In the genomic region with DNA sequence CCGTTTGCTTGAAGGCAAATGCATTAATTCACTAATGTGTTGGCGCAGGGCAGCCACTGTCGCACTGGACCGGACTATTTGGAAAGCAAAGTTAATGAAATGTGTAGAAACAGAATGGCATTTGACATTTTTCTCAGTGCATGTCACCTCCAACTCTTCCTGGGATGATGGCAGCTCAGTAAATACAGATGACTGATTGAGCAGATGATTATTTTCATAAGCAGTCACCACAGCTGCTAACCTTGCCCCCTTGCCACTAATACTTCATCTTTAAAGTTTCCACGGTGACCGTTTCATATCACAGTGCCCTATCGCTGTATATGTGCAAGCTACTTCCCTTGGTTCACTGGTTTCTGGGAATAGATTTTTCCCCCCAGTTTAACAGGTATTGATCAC, we compare ENCODE assay signal across 9 mouse cellular contexts. TPM values are rescaled to one million over a fixed set of nuclear protein-coding genes. Genes with fewer than 3 reads are reported as not detected.
DNase-seq lines count a peak whose midpoint lies in the region; ATAC-seq and TF ChIP-seq lines count a peak whose summit lies in the region.
"Had no signal": no experiment of that assay in that cellular context is flagged by ENCODE, and none has a peak within 500 bp of the region (broad histone marks: within the 10 kb centered on the region; RNA-seq: fewer than 3 reads in every experiment).

No protein-coding gene starts in this region.

- H3K9me3 ChIP-seq in heart, embryonic 12.5 days (replicated peaks): no peaks in the 10 kb centered on the region
- H3K9me3 ChIP-seq in lung, embryonic 16.5 days (ENCODE audit: control insufficient read depth, low read length): no peaks in the 10 kb centered on the region
- no peaks in the 10 kb centered on the region for H3K9me3 ChIP-seq in limb, embryonic 15.5 days
- H3K9me3 ChIP-seq in neural tube, embryonic 15.5 days (replicated peaks): no peaks in the 10 kb centered on the region

- H3K36me3 ChIP-seq in heart, embryonic 12.5 days: no peaks in the 10 kb centered on the region
- no peaks in the 10 kb centered on the region for H3K36me3 ChIP-seq in lung, embryonic 16.5 days (ENCODE audit: control insufficient read depth, insufficient read depth, low read length)
- H3K36me3 ChIP-seq in limb, embryonic 15.5 days: 0 out of 2 replicates have a peak, but pooled peaks cover 4% of the 10 kb centered on the region
- H3K36me3 ChIP-seq in neural tube, embryonic 15.5 days: no peaks in the 10 kb centered on the region

- no peak for DNase-seq in heart, postnatal 25 days (ENCODE audit: low spot score)
- no peak for DNase-seq in lung, adult 2 months
- DNase-seq in right cerebral cortex, postnatal 10 days (ENCODE audit: low spot score in 2 of 2): no peak
- no peak for DNase-seq in frontal cortex, adult 2 months (ENCODE audit: extremely low spot score in 1 of 2, low spot score in 1 of 2)

- TF ChIP-seq POLR2A in lung, adult 2 months (IDR thresholded peaks at IDR 0.05; ENCODE audit: borderline replicate concordance, extremely low read depth, low read depth, low read length): no peak

- no peak overlapping the region for H3K4me3 ChIP-seq in heart, embryonic 12.5 days
- H3K4me3 ChIP-seq in lung, embryonic 16.5 days (ENCODE audit: low read length): peak overlapping the region; percentile 74
- H3K4me3 ChIP-seq in lung, adult 2 months (replicated peaks; ENCODE audit: extremely low read depth, low read depth, low read length): no peak overlapping the region
- peak overlapping the region; percentile 64 for H3K4me3 ChIP-seq in limb, embryonic 15.5 days
- peak overlapping the region; percentile 62; the same call in 1 of the 2 replicates for H3K4me3 ChIP-seq in neural tube, embryonic 15.5 days (replicated peaks)

- H3K4me2 ChIP-seq in heart, embryonic 12.5 days: peak overlapping the region; percentile 69; the same call in 1 of the 2 replicates
- H3K4me2 ChIP-seq in lung, embryonic 16.5 days (ENCODE audit: low read depth, low read length): peak overlapping the region; percentile 63
- H3K4me2 ChIP-seq in limb, embryonic 15.5 days: no peak overlapping the region
- peak overlapping the region; percentile 58 for H3K4me2 ChIP-seq in neural tube, embryonic 15.5 days

- ATAC-seq in heart, embryonic 12.5 days (ENCODE audit: insufficient number of reproducible peaks, low FRiP score): no peak
- no peak for ATAC-seq in lung, embryonic 16.5 days (ENCODE audit: low read depth)
- ATAC-seq in limb, embryonic 15.5 days (ENCODE audit: insufficient number of reproducible peaks, low FRiP score, low TSS enrichment, low read depth): no peak
- no peak for ATAC-seq in neural tube, embryonic 15.5 days (ENCODE audit: low FRiP score)
- ATAC-seq: CD4-positive, CD25-positive, alpha-beta regulatory T cell, adult 4 months had no signal

- H3K9ac ChIP-seq in heart, embryonic 12.5 days: no peak overlapping the region
- no peak overlapping the region for H3K9ac ChIP-seq in lung, embryonic 16.5 days (ENCODE audit: low read length)
- no peak overlapping the region for H3K9ac ChIP-seq in limb, embryonic 15.5 days
- no peak overlapping the region for H3K9ac ChIP-seq in neural tube, embryonic 15.5 days (replicated peaks)

- intact Hi-C loops in heart, postnatal 25 days (cut with DNase I): no loop called here

- WGBS in heart, embryonic 12.5 days: 75% methylated on average over 7 of the region's 7 CpGs
- WGBS in lung, embryonic 16.5 days: 44% methylated on average over 7 of the region's 7 CpGs
- 66% methylated on average over 7 of the region's 7 CpGs for WGBS in lung, adult 2 months
- WGBS in limb, embryonic 15.5 days: 80% methylated on average over 7 of the region's 7 CpGs
- 73% methylated on average over 7 of the region's 7 CpGs for WGBS in neural tube, embryonic 15.5 days

- no peaks in the 10 kb centered on the region for H3K27me3 ChIP-seq in heart, embryonic 12.5 days (replicated peaks)
- no peaks in the 10 kb centered on the region for H3K27me3 ChIP-seq in lung, embryonic 16.5 days (ENCODE audit: control insufficient read depth, insufficient read depth, low read depth, low read length)
- no peaks in the 10 kb centered on the region; the same call in 1 of the 2 replicates for H3K27me3 ChIP-seq in limb, embryonic 15.5 days
- H3K27me3 ChIP-seq in neural tube, embryonic 15.5 days (replicated peaks): no peaks in the 10 kb centered on the region

- TF ChIP-seq CTCF in lung, adult 2 months (IDR thresholded peaks at IDR 0.05; ENCODE audit: insufficient read depth, low read length): no peak

- H3K27ac ChIP-seq in heart, embryonic 12.5 days (ENCODE audit: poor library complexity, severe bottlenecking): no peak overlapping the region
- H3K27ac ChIP-seq in lung, embryonic 16.5 days (ENCODE audit: low read length): no peak overlapping the region
- no peak overlapping the region for H3K27ac ChIP-seq in limb, embryonic 15.5 days
- H3K27ac ChIP-seq in neural tube, embryonic 15.5 days (replicated peaks): no peak overlapping the region

- H3K4me1 ChIP-seq in heart, embryonic 12.5 days (replicated peaks): 0 out of 2 replicates have a peak, but pooled peaks cover 2% of the 10 kb centered on the region
- peaks cover 5% of the 10 kb centered on the region; the same call in 1 of the 2 replicates for H3K4me1 ChIP-seq in lung, embryonic 16.5 days (replicated peaks; ENCODE audit: control insufficient read depth, insufficient read depth, low read length)
- peaks cover 2% of the 10 kb centered on the region; the same call in 1 of the 2 replicates for H3K4me1 ChIP-seq in lung, adult 2 months (ENCODE audit: control insufficient read depth, insufficient read depth, low read length)
- H3K4me1 ChIP-seq in limb, embryonic 15.5 days: 0 out of 2 replicates have a peak, but pooled peaks cover 3% of the 10 kb centered on the region
- peaks cover 8% of the 10 kb centered on the region for H3K4me1 ChIP-seq in neural tube, embryonic 15.5 days

RNA-seq across cellular contexts. Expression of gene Ocrl, which starts 1.4 kb away (rescaled TPM):
- 13.4 and 14.4 TPM in 2 replicates for polyA plus RNA-seq in heart, embryonic 12.5 days (2016; fragmentation: Nextera tagmentation; extraction: Ambion mirVana)
- 10 to 100 TPM; 12.0 to 13.5 TPM for total RNA-seq in heart, postnatal 25 days (2021)
- polyA plus RNA-seq in lung, embryonic 16.5 days (2015; fragmentation: Nextera tagmentation; extraction: Ambion mirVana): 17.9 and 19.8 TPM in 2 replicates
- 8.6 and 15.4 TPM in 2 replicates for polyA plus RNA-seq in lung, adult 2 months (2012; rRNA removed)
- polyA plus RNA-seq in limb, embryonic 15.5 days (2015; fragmentation: Nextera tagmentation; extraction: Ambion mirVana): 18.4 and 20.0 TPM in 2 replicates
- polyA plus RNA-seq in neural tube, embryonic 15.5 days (2015; fragmentation: Nextera tagmentation; extraction: Ambion mirVana): 29.6 and 31.6 TPM in 2 replicates
- 52.1 and 61.1 TPM in 2 replicates for polyA plus RNA-seq in frontal cortex, adult 2 months (2012; rRNA removed)

RNA-seq across cellular contexts. Expression of gene Smarca1, which starts 20.8 kb away (rescaled TPM):
- polyA plus RNA-seq in heart, embryonic 12.5 days (2016; fragmentation: Nextera tagmentation; extraction: Ambion mirVana): 28.1 and 28.7 TPM in 2 replicates
- 1 to 10 TPM in 1 of 2 experiments, under 1 TPM in 1; 0.89 to 1.3 TPM for total RNA-seq in heart, postnatal 25 days (2021)
- polyA plus RNA-seq in lung, embryonic 16.5 days (2015; fragmentation: Nextera tagmentation; extraction: Ambion mirVana): 28.9 and 32.9 TPM in 2 replicates
- 0.22 and 0.68 TPM in 2 replicates for polyA plus RNA-seq in lung, adult 2 months (2012; rRNA removed)
- polyA plus RNA-seq in limb, embryonic 15.5 days (2015; fragmentation: Nextera tagmentation; extraction: Ambion mirVana): 32.5 and 37.9 TPM in 2 replicates
- polyA plus RNA-seq in neural tube, embryonic 15.5 days (2015; fragmentation: Nextera tagmentation; extraction: Ambion mirVana): 30.5 and 30.6 TPM in 2 replicates
- 12.8 and 15.9 TPM in 2 replicates for polyA plus RNA-seq in frontal cortex, adult 2 months (2012; rRNA removed)
- polyA plus RNA-seq: CD4-positive, CD25-positive, alpha-beta regulatory T cell, adult 4 months had no signal

Comparison
In these comparisons a context has a peak if more than half of its experiments do, and no peak if none do; other contexts are left out.
1. H3K4me3 ChIP-seq: peak in lung, embryonic 16.5 days (single experiment), limb, embryonic 15.5 days (single experiment) and neural tube, embryonic 15.5 days (single experiment); none in heart, embryonic 12.5 days (single experiment) and lung, adult 2 months (single experiment).